Mouse (Mus musculus) ES-Bruce4 (cell line): ENCODE data around the gene Uap1l1. TPM values are rescaled to one million over a fixed set of nuclear protein-coding genes. Genes with fewer than 3 reads are reported as not detected.
A peak's percentile ranks its signal among the peaks of the same experiment; 100 is the strongest.

ENCODE experiments used
- H3K27ac ChIP-seq: 2 replicates; pipeline ENCODE4 v1.5.1; 2012; ENCODE audit warnings: low read length, inconsistent platforms; ENCODE audit not compliant: insufficient read depth
- H3K27me3 ChIP-seq: 2 replicates; pipeline ENCODE4 v1.6.1; 2012; ENCODE audit warnings: mild to moderate bottlenecking, low read length, inconsistent platforms; ENCODE audit not compliant: control insufficient read depth, poor library complexity, insufficient read depth, severe bottlenecking
- H3K36me3 ChIP-seq: 2 replicates; pipeline ENCODE4 v1.6.1; 2012; ENCODE audit warnings: inconsistent platforms, mild to moderate bottlenecking, low read length, moderate library complexity; ENCODE audit not compliant: control insufficient read depth, poor library complexity, insufficient read depth, severe bottlenecking
- H3K4me1 ChIP-seq: one replicate; pipeline ENCODE4 v1.8.1; 2011; ENCODE audit warnings: low read length; ENCODE audit not compliant: control insufficient read depth, insufficient read depth
- H3K4me3 ChIP-seq: 2 replicates; pipeline ENCODE4 v1.5.1; 2011; ENCODE audit warnings: low read depth, mild to moderate bottlenecking, low read length
- H3K9ac ChIP-seq: 2 replicates; pipeline ENCODE4 v1.6.1; 2012; ENCODE audit warnings: low read depth, mild to moderate bottlenecking, inconsistent platforms; ENCODE audit not compliant: poor library complexity, severe bottlenecking
- H3K9me3 ChIP-seq: replicated peaks from 2 replicates; pipeline ENCODE4 v1.6.1; 2012; ENCODE audit warnings: mild to moderate bottlenecking, low read length, inconsistent platforms; ENCODE audit not compliant: control insufficient read depth, poor library complexity, insufficient read depth, severe bottlenecking
- CTCF ChIP-seq: IDR thresholded peaks from one replicate; pipeline ENCODE4 v1.8.1; 2011; ENCODE audit warnings: low read depth, low read length
- EP300 ChIP-seq: IDR thresholded peaks from 2 replicates; pipeline ENCODE4 v1.6.1; 2011; ENCODE audit warnings: low read depth, low read length; ENCODE audit not compliant: insufficient read depth
- POLR2A ChIP-seq: IDR thresholded peaks from one replicate; pipeline ENCODE4 v1.8.1; 2011; ENCODE audit warnings: low read length; ENCODE audit not compliant: insufficient read depth
- polyA plus RNA-seq: library from polyadenylated mRNA; stranded (reverse); fragments of >200 nt; gene quantifications from 2 replicates; pipeline ENCODE4 v1.2.4, GENCODE M21; 2011; ENCODE audit warnings: low read depth; ENCODE audit not compliant: missing spikeins, insufficient read depth, insufficient read length

Uap1l1 gene
- polyA plus RNA-seq, 1 experiment: 51.1 TPM

DNA sequence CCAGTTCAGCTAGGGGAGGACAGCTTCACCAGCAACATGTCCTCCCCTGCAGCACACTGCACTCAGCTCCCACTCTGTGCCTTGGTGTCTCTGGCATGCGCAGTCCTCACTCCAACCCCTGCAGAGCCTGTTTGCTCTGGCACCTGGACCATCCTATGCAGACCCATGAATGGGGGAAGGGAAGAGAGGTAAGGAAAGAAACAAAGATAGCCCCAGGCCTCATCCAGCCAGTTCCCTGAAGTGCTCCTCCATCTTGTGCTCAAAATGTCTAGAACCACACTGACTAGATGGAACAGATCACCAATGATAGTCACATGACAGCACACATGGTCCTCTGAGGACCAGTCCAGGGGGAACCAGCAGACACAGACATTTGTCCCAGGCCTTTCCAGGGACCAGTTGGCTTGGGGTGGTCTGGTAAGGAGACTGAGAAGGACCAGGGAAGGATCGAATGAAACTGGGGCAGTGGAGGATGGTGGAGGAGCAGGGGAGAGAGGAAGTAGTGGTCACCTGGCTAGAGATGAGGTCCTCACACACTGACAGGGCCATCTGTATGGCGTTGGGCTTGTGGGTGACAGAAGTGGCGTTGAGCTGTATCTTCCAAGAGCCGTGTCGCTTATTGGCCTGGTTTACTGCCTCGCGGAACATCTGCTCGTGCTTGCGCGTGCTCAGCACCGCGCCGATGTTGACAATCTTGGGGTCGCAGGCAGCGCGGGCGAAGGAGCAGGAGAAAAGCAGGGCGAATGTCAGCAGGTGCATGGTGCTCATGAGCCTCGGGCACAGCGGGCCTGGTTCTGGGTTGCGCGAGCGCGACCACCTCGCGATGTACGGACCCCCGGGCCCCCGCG lies 47.1 kb downstream of the Uap1l1 start:
- no peak for TF ChIP-seq CTCF
- TF ChIP-seq EP300: no peak
- no peak for TF ChIP-seq POLR2A
- H3K4me3 ChIP-seq: peak overlapping the region; percentile 48
- no peaks in the 10 kb centered on the region for H3K4me1 ChIP-seq
- no peak overlapping the region for H3K27ac ChIP-seq
- no peaks in the 10 kb centered on the region for H3K27me3 ChIP-seq
- H3K9me3 ChIP-seq: no peaks in the 10 kb centered on the region
- H3K9ac ChIP-seq: no peak overlapping the region
- no peaks in the 10 kb centered on the region for H3K36me3 ChIP-seq

DNA sequence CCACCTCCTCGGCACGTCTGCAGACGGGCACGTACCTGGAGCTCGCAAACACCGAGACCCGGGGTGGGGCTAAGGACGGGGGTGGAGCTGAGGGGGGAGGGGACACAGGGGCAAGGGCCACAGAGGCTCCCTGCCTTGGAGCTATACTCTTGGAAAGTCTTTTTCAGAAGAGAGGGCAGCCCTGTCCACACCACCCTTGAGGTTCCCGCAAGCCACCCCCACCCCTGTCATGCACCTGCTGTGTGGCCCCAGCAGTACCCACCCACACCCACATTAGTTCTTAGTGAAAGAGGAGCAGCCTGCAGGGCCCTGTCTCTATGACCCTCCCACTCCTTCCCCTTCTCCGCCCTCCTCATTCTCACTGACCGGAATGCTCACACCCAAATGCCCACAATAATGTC lies 54.0 kb downstream of the Uap1l1 start:
- Histone ChIP-seq H3K9me3 (no peaks in the 10 kb centered on the region), H3K4me1 (no peaks in the 10 kb centered on the region), H3K27ac (no peak overlapping the region), H3K9ac (0 out of 2 replicates have a peak overlapping the region, but pooled peaks have one; percentile 39), H3K4me3 (peak overlapping the region; percentile 90), H3K27me3 (no peaks in the 10 kb centered on the region), H3K36me3 (no peaks in the 10 kb centered on the region)
- peak; percentile 56; the same call in 1 of the 2 replicates for TF ChIP-seq EP300
- TF ChIP-seq POLR2A: no peak
- no peak for TF ChIP-seq CTCF

- Histone ChIP-seq H3K4me1 (no peaks in the 10 kb centered on the region), H3K27ac (no peak overlapping the region), H3K27me3 (no peaks in the 10 kb centered on the region), H3K4me3 (peak overlapping the region; percentile 90), H3K36me3 (no peaks in the 10 kb centered on the region), H3K9ac (peak overlapping the region; percentile 39), H3K9me3 (no peaks in the 10 kb centered on the region)
- TF ChIP-seq POLR2A (no peak), CTCF (no peak), EP300 (no peak)
These were observed 54.5 kb downstream of the Uap1l1 start for GRCm38 (mm10) chr2:25310969-25311368.

GRCm38 (mm10) chr2:25310180-25310579 lies 55.3 kb downstream of the Uap1l1 start:
- TF ChIP-seq POLR2A: no peak
- no peak for TF ChIP-seq EP300
- TF ChIP-seq CTCF: no peak
- Histone ChIP-seq H3K36me3 (no peaks in the 10 kb centered on the region), H3K4me3 (peak overlapping the region; percentile 51), H3K27me3 (no peaks in the 10 kb centered on the region), H3K4me1 (no peaks in the 10 kb centered on the region), H3K9ac (no peak overlapping the region), H3K27ac (no peak overlapping the region), H3K9me3 (no peaks in the 10 kb centered on the region)

Other genes starting within 250 kb of the Uap1l1 start
- gene Nrarp, start 184.9 kb downstream of the Uap1l1 start, polyA plus RNA-seq: 9.8 and 10.2 TPM in 2 replicates
- gene Tor4a, start 168.8 kb downstream of the Uap1l1 start, polyA plus RNA-seq: 4.5 and 6.9 TPM in 2 replicates
- gene Nelfb, start 154.2 kb downstream of the Uap1l1 start, polyA plus RNA-seq: 36.1 and 41.0 TPM in 2 replicates
- not detected in 2 replicates for gene Stpg3, start 151.0 kb downstream of the Uap1l1 start, polyA plus RNA-seq
- gene Fam166a, start 146.9 kb downstream of the Uap1l1 start, polyA plus RNA-seq: 1.8 TPM in 1 of 2 replicates, not detected in the other
- 605 and 629 TPM in 2 replicates for gene Tubb4b, start 141.0 kb downstream of the Uap1l1 start, polyA plus RNA-seq
- 1.0 and 1.1 TPM in 2 replicates for gene Slc34a3, start 131.3 kb downstream of the Uap1l1 start, polyA plus RNA-seq
- 0.55 TPM in 1 of 2 replicates, not detected in the other for gene Rnf224, start 128.9 kb downstream of the Uap1l1 start, polyA plus RNA-seq
- 7.3 and 11.3 TPM in 2 replicates for gene Rnf208, start 123.4 kb downstream of the Uap1l1 start, polyA plus RNA-seq
- gene Cysrt1, start 123.2 kb downstream of the Uap1l1 start, polyA plus RNA-seq: not detected in 2 replicates
- not detected in 2 replicates for gene AL732309.1, start 118.8 kb downstream of the Uap1l1 start, polyA plus RNA-seq
- 7.6 and 7.7 TPM in 2 replicates for gene Tmem203, start 110.2 kb downstream of the Uap1l1 start, polyA plus RNA-seq
- 12.3 and 16.9 TPM in 2 replicates for gene Tprn, start 103.1 kb downstream of the Uap1l1 start, polyA plus RNA-seq
- gene Ssna1, start 93.2 kb downstream of the Uap1l1 start, polyA plus RNA-seq: 47.4 and 49.1 TPM in 2 replicates
- gene Anapc2, start 93.2 kb downstream of the Uap1l1 start, polyA plus RNA-seq: 72.4 and 76.0 TPM in 2 replicates
- not detected in 2 replicates for gene Tmem210, start 77.5 kb downstream of the Uap1l1 start, polyA plus RNA-seq
- gene Lrrc26, start 75.8 kb downstream of the Uap1l1 start, polyA plus RNA-seq: not detected in 2 replicates
- 2.7 and 4.2 TPM in 2 replicates for gene Grin1, start 46.5 kb downstream of the Uap1l1 start, polyA plus RNA-seq
- gene Man1b1, start 33.3 kb downstream of the Uap1l1 start, polyA plus RNA-seq: 45.6 and 57.3 TPM in 2 replicates
- 27.8 and 29.4 TPM in 2 replicates for gene Dpp7, start 9.3 kb downstream of the Uap1l1 start, polyA plus RNA-seq
- 19.2 and 22.4 TPM in 2 replicates for gene Sapcd2, start 6.6 kb upstream of the Uap1l1 start, polyA plus RNA-seq
- 4.2 and 5.6 TPM in 2 replicates for gene Entpd2, start 30.2 kb upstream of the Uap1l1 start, polyA plus RNA-seq
- gene Npdc1, start 33.7 kb upstream of the Uap1l1 start, polyA plus RNA-seq: 29.7 and 40.9 TPM in 2 replicates
- not detected in 2 replicates for gene Fut7, start 57.6 kb upstream of the Uap1l1 start, polyA plus RNA-seq
- gene Abca2, start 63.0 kb upstream of the Uap1l1 start, polyA plus RNA-seq: 14.0 and 14.2 TPM in 2 replicates
- not detected in 2 replicates for gene Clic3, start 91.2 kb upstream of the Uap1l1 start, polyA plus RNA-seq
- 3.7 and 5.7 TPM in 2 replicates for gene Paxx, start 95.4 kb upstream of the Uap1l1 start, polyA plus RNA-seq
- gene Ptgds, start 104.4 kb upstream of the Uap1l1 start, polyA plus RNA-seq: 0.57 TPM in 1 of 2 replicates, not detected in the other
- not detected in 2 replicates for gene Lcn12, start 128.2 kb upstream of the Uap1l1 start, polyA plus RNA-seq
- gene Fbxw5, start 135.1 kb upstream of the Uap1l1 start, polyA plus RNA-seq: 16.4 and 18.4 TPM in 2 replicates
- gene C8g, start 136.0 kb upstream of the Uap1l1 start, polyA plus RNA-seq: 3.5 and 4.9 TPM in 2 replicates
- gene Traf2, start 181.3 kb upstream of the Uap1l1 start, polyA plus RNA-seq: 9.4 and 9.8 TPM in 2 replicates
- 107 and 122 TPM in 2 replicates for gene Edf1, start 192.2 kb upstream of the Uap1l1 start, polyA plus RNA-seq
- gene Mamdc4, start 209.2 kb upstream of the Uap1l1 start, polyA plus RNA-seq: 0.65 and 3.7 TPM in 2 replicates
- gene Phpt1, start 209.5 kb upstream of the Uap1l1 start, polyA plus RNA-seq: 37.0 and 47.9 TPM in 2 replicates
- 0.55 and 0.70 TPM in 2 replicates for gene Ajm1, start 216.1 kb upstream of the Uap1l1 start, polyA plus RNA-seq
- gene Rabl6, start 242.8 kb upstream of the Uap1l1 start, polyA plus RNA-seq: 72.5 and 80.2 TPM in 2 replicates